Mouse (Mus musculus) left cerebral cortex, postnatal 4 days (tissue): Measurements from ENCODE around the gene Rilpl1. TPM values are rescaled to one million over a fixed set of nuclear protein-coding genes. Genes with fewer than 3 reads are reported as not detected.

ENCODE experiments used
- DNase-seq: peaks from one replicate; pipeline ENCODE4 v3.0.0-alpha.2; 2022
- intact Hi-C: fragments of 180-260 bp; cut with DNase I; formaldehyde crosslinking; loops from one replicate; pipeline ENCODE4 v1.15.1; 2025
- total RNA-seq, 2 experiments: library from RNA; stranded (reverse); gene quantifications; 2 replicates each; pipeline ENCODE4 v1.2.3; 2021

Gene Rilpl1
- total RNA-seq, 2 experiments from 2014 or later, result 15.0 to 16.6 TPM

DNA sequence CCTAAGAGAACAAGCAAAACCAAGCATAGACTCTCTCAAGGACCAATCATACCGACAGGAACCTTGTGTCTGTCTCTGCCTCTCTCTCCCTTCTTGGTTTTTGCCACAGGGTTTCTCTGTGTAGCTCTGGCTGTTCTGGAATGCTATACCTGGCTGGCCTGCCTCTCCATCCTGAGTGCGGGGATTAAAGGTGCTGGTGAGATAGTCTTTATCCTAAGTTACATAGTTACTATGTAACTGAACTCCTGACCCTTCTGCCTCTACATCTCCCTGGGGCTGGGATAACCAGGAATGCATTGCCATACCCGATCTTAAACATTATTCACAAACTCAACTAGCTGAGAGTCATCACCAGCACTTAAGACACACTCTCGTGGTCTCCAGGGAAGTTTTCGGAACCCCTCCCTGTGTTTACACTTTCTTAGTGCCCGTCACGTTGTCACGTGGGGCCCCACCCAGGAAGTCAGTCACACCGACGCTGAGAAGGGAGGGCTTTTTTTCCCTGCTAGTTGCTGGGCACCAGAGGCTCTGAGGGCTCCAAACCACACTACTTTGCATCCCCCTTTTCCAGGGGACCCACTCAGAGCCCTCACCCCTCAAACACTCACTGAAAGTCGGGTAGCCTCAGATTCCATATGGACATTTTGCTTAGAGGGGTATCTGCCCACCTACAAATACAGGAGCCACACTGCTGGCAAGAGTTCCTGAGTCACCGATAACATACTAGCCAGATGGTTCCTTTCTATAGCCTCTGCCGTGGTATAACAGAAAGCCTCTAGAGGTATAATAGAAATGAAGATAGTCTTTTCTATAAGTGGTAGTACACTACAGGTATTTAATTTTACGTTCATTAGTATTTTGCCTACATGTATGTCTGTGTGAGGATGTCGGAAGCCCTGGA lies 34.3 kb downstream of the Rilpl1 start:
- intact Hi-C loops, result no loop called here
- DNase-seq, result no peak

DNA sequence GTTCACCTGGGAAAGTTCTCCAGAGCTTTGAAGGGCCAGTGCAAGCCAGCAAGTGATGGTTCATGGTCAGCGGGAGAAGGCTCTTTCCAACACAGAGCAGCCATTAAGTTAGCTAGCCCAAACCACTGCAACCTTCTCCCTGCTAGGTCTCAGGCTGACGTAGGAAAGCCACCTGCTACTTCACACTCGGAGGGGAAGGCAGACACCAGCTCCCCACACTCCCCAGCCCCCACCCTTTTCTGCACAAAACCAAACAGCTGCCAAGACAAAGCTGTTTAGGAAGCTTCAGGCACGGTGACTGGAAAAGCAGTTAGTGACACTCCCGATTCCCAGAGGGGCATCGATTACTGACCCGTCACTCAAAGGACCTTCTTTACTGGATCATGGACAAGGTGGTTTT lies 35.6 kb downstream of the Rilpl1 start:
- DNase-seq, result no peak
- intact Hi-C loops, result no loop called here

DNA sequence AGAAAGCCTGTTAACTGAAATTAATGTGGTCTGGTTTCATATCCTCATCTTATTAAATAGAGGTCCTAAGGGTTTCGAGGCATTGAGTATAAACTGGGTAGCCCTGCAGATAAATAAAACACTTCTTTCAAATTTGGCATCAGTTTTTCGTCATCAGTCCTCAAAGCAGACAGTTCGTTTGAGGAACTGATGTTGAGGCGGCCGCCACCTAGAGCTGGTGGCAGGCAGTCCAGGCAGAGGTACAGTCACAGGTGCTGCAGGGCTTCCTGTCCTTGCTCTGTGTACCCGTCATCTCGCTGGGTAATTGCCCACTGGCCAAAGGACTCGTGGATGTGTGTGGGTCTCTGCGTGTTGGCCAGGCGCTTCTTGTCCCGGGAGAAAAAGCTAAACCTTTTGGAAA lies 37.7 kb downstream of the Rilpl1 start:
- intact Hi-C loops, result no loop called here
- no peak for DNase-seq

DNA sequence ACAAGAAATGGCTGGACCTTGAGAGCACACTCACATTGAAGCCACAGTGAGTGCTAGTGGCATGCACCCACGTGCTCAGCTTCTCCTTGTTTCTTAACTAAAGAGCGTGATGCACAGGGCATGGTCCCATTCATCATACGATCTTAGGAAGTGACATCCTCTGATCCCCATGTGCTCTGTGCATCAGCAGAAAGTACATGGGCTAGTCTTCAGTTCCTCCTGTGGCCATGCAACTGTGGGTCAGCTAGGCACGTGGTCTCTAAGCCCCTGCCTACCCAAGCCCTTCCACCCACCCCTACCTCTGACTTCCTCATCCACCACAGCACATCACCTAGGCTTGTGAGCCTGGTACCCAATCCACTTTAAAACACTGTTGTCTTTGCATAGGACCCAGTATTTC lies 38.6 kb downstream of the Rilpl1 start:
- no peak for DNase-seq
- intact Hi-C loops, result no loop called here

DNA sequence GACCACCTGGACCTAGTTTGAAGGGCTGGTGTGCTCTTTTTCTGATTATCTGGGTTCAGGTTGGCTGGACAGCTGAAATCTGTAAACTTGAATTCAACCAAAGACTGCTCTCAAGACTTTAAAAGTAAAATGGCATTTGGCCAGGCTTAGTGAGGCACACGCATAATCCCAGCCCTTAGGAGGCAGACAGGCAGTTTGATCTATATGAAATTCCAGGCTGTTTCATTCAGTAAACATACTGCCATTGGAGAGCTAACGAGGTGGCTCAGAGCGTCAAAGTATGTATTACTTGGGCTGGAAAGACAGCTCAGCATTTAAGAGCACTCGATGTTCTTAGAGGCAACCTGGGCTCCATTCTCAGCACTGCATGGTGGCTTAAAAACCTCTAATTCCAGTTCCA lies 39.5 kb downstream of the Rilpl1 start:
- DNase-seq, result no peak
- intact Hi-C loops, result no loop called here

DNA sequence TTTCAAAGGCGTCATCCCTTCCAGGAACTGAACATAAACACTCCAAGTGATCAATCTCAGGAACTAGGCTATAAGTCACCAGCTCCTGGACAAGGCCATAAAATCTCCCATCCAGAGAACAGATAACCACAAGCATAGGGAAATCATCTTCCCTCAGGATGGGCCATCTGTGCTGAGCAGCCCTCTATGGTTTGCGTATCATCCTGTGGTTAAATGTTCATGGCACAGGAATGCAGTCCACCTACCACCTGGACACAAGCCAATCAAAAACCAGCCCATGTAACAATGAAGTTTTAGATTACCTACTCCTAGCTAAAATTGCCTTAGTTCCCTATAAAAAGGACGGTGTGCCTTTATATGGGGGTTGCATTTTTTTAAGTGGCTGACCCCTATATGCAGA lies 42.3 kb downstream of the Rilpl1 start:
- intact Hi-C loops, result no loop called here
- no peak for DNase-seq

DNA sequence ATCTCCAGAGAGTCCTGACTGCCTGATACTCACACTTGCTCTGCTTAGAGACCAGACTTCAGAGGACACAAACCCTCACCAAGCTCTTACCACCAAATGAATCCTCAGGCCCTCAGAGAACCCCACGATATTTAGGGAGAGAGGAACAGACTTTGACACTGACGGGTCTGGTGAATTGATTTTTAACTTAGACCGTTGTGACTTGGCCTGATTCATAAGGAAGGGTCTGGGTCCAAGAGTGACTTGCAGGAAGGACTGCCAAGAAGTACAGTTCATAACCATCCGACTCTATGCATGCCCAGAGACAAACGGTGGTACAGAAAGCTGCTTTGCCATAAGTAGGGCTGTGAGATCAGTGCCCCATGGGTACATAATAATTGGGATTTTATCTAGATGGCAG lies 45.5 kb downstream of the Rilpl1 start:
- intact Hi-C loops, result no loop called here
- no peak for DNase-seq

DNA sequence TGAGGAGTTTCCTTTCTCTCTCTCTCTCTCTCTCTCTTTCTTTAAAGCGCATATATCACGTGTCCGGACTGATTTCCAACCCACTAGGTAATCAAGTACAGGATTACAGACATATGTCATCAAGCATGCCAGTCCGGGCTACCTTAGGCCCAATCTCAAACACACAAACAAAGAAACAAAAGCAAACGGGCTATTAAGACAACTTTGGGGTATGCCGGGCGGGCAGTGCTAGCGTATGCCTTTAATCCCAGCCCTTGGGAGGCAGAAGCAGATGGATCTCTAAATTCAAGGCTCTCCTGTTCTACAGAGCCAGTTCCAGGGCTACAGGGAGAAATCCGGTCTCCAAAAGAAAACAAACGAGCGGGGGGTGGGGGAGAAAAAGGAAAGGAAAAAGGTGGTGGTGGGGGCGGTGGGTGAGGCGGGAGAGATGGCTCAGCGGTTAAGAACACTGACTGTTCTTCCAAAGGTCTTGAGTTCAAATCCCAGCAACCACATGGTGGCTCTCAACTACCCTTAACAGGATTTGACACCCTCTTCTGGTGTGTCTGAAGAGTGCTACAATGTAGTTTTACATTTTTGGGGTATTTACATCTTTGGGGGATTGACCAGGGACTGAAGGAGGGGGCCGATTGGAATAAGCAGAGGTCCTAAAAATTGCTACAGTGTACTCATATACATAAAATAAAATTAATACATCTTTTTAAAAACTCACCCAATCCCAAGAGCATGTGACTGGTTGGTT lies 47.4 kb downstream of the Rilpl1 start:
- intact Hi-C loops, result no loop called here
- peak; percentile 23 for DNase-seq

DNA sequence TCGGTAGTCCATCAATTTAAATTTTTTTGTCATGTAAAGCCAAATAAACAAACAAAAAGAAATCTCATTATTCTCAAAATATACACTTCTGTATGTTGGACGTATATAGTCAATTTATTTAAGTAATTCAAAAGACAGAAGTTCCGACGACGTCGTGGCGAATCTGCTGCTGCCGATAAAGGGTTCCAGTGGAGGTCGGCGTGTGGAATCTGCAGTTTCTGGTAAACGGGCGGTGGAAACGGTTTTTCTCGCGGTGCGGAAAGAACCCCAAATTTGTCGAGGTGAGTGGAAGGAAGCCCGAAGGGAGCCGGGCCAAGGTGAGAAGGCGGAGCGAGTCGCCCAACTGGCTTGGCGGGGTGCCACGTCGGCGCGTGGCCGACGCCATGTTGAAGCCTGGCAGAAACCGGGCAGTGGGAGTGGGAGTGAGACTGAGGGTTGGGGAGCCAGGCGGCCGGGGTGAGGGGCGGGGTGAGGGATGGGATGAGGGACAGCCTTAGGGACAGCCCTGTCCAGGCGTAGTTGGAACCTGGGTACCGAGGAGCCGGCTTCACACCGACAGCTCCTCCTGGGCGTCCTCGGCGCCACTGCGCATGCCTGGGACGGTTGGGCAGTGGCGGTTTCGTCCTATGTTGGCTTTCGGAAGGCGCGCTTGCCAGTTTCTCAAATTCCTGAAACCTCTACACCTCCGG lies 48.1 kb downstream of the Rilpl1 start, which contains the start of gene Snrnp35:
TSS of gene Snrnp35 (plus strand) at position 169 of the 689 bp plus-strand sequence.
- DNase-seq, result peak; percentile 95
- intact Hi-C loops, result no loop called here

DNA sequence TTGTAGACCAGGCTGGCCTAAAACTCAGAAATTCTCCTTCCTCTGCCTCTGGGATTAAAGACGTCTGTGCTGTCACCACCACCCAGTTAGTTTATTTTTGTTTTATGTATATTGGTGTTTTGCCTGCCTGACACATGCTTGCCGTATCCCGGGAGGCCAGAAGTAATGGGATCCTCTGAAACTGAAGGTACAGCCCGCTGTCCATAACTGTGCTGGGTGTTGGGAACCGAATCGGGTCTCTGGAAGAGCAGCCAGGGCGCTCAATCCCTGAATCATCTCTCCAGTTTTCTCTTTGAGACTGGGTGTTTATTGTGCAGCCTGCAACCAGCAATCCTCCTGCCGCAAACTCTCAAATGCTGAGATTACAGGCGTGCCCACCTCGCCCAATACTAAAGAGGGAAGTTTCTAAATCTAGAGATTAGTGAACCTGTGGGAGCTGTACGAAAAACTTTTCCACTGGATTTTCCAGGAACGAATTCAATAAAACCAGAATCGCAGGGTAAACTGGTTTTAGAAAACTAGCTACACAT lies 48.7 kb downstream of the Rilpl1 start:
- intact Hi-C loops, result no loop called here
- no peak for DNase-seq

DNA sequence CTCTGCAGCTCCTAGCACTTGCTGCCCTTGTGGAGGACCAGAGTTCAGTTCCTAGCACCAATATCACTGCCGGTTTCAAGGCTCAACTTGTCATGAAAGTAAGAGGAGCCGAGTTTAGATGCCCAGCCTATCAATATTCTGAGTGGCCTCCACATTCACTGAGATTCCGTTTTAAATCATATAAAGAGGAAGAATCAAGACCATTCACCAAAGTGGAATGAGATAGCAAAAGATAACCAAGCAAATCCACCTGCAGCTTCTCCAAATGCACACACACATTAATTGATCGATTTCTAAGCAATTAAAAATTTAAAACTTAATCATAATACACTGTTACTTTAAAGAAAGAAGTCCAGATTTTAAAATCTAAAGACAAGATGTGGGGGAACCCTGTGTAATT lies 49.5 kb downstream of the Rilpl1 start:
- intact Hi-C loops, result no loop called here

DNA sequence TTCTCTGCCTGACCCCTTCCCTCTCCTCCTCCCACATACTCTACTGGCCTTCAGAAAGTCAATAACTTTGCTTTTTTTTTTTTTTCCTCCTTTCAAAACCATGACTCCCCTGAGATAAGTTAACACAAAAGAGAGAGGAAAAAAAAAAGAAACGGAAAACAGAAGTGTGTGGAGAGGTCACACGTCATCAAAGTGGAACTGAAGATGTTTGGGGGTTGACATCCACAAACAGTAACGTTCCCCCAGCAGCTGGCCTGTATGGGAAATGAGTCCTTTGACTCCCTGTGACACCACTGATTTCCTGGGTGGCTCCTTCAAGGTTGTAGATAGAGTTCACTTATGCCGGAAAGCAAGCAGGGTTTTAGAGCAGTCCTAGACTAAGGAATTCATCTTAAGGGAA lies 51.1 kb downstream of the Rilpl1 start:
- intact Hi-C loops, result no loop called here
- no peak for DNase-seq

More for the DNA sequence above, 49.5 kb downstream of the Rilpl1 start:
- no peak for DNase-seq

DNA sequence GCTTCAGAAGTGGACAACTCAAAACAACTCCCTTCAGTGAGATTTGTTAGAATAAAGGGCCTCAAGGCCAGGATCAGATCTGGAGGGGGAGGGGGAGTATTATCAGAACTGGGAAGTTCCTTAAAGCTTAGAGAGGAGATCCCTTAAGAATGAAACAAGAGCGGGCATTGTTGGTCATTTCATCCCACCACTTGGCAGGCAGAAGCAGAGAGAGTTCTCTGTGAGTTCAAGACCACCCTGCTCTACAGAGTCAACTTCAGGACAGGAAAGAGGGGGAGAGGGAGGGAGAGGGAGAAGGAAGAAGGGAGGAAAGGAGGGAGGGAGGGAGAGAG lies 52.4 kb downstream of the Rilpl1 start:
- intact Hi-C loops, result no loop called here
- DNase-seq, result no peak

DNA sequence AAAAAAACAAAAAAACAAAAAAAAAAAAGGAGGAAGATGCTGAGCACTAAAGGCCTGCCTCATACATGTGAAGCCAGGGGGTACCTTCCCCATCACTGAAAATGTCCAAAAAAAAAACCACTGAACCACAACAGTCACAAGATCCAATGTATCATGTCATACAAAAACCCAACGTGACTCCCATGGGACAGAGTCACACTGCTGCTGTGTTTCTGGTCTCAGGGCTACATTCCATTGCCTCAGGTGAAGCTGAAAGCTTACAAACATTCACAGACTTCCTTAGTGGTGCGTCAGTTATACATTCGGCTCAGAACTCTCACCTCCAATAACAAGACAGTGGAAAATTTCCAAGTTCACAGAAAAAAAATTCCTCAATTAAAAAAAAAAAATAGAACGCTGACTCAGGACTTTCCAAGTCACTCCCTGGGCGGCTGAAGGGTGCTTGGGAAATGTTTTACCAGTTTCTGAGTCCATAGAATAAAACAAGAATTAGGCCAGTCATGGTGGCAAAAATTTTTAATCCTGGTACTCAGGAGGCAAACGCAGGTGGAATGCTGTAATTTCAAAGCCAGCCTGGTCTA lies 60.5 kb downstream of the Rilpl1 start:
- intact Hi-C loops, result no loop called here
- DNase-seq, result no peak

DNA sequence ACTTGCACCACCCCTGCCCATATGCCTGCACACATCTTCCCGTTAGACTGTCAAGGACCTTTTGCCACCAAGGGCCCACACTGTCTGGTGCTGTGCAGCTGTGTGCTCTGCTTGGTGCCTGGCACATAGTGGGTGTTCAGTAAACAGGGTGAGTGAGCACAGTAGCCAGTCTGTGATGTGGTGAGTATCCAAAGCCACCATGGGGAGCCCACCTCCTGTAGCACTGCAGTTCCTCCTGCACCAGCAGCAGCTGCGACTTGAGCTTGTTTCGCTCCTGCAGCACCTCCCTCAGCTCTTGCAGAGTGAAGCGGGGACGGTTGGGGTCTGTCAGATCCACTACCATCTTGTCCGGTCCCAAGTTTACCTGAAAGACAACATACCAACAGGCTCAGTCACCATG lies 61.7 kb downstream of the Rilpl1 start:
- no peak for DNase-seq
- intact Hi-C loops, result no loop called here

DNA sequence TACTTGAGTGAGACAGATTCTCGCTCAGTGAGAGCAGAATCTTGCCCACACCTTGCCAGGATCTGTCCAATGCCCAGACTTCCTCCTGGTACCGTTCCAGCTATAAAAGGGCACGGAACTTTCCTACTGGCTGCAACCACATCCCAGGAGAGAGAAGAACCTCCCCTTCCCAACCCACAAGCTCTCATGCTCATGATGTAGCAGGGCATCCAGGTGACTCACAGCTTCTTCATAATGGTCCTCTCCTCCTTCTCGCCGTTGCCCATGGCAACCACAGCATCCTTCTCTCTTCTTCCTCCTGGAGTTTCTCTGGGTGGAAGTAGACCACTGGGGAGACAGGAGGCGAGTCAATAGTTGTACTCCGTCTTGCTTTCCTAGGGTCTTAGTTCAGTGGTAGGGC lies 62.8 kb downstream of the Rilpl1 start:
- DNase-seq, result no peak
- intact Hi-C loops, result no loop called here

DNA sequence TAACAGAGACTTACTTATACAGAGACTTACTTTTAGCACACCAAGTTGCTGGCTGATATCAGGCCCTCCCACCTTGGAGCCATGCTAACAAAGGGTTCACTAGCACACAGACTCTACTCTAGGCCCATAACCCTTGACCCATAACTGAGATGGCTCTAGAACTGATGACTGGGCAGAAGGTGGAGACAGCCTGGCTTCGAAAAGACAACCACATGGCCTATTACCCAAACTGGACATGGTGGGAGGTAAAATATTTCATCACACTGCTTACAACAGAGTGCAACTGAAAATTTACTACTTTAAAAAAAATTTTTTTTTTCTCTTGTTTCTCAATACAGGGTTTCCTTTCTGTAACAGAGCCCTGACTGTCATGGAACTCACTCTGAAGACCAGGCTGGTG lies 63.4 kb downstream of the Rilpl1 start:
- DNase-seq, result no peak
- intact Hi-C loops, result no loop called here

DNA sequence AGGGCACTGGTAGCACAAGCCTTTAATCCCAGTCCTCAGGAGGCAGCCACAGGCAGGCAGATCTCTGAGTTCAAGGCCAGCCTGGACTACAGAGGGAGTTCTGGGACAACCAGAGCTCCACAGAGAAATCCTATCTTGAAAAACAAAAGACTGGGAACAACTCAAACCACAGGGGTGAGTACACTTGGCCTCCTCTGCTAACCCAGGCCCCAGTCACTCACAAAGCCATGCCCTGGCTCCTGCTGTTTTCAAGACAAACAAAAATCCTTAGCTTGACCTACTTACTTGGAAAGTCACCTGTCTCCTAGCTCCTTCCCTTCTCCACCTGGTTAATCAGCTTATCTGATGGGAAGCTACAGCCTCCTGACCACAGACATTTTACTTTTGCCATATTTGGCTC lies 66.3 kb downstream of the Rilpl1 start:
- intact Hi-C loops, result no loop called here
- no peak for DNase-seq

DNA sequence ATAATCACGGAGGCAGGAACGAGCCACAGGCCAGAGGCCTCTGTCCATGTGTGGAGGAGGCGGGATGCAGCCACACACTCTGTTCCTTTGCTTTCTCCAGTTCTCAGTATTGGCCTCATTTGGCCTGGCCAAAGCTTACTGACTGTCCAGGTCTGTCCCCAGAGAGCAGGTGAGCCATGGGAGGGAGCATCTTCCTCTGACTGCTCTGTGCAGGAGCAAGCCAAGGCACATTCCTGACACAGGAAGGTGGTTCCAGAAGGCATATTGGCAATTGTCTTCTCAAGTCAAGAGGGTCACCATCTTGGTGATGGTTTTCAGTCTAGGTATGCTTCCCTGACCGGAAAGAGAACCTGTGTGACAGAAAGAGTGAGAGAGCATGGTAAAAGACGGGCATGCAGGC lies 67.7 kb downstream of the Rilpl1 start:
- intact Hi-C loops, result no loop called here
- DNase-seq, result no peak

DNA sequence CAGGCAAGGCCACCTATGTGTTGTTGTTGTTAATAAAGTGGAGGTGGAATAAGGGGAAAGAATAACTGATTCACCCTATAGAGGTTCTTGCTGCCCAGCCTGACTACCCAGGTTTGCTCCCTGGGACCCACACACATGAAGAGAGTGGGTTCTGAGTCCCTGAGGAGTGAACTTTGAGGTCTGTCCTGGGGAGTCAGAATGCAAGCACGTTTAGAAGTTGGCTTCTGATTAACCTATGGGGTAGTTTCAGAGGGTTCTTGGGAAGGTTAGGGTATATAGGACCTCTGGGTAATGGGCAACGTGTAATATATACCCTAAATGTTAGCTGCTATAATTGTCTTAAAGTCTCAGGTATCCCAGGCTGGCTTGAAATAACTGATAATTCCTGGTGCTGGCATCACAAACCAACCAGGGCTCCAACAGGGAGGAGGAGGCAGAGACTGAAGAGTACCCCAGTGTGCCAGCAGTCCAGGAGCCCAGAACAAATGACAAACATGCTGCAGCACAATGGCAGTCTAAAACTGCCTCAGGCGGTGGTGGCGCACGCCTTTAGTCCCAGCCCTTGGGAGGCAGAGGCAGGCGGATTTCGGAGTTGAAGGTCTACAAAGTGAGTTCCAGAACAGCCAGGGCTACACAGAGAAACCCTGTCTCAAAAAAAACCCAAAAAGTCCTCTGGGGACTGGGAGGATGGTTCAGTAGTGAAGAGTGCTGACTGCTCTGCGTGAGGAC lies 68.7 kb downstream of the Rilpl1 start:
- intact Hi-C loops, result no loop called here
- no peak for DNase-seq
